Mouse (Mus musculus) G1E (cell line): ENCODE measurements at regions not wholly inside any gene's neighbourhood (a gene's known extent, or its start where the extent isn't known, plus 50 kb on each side); places are given as distances from the start of the nearest gene placed in this dataset.

ENCODE experiments used
- CTCF ChIP-seq: IDR thresholded peaks from 2 replicates; pipeline ENCODE4 v1.5.1; 2012; ENCODE audit warnings: low read depth, low read length, inconsistent platforms, mixed read lengths
- GATA1 ChIP-seq: IDR thresholded peaks from 2 replicates; pipeline ENCODE4 v1.6.1; 2012; ENCODE audit warnings: borderline replicate concordance, low read length, inconsistent platforms, mixed read lengths

DNA sequence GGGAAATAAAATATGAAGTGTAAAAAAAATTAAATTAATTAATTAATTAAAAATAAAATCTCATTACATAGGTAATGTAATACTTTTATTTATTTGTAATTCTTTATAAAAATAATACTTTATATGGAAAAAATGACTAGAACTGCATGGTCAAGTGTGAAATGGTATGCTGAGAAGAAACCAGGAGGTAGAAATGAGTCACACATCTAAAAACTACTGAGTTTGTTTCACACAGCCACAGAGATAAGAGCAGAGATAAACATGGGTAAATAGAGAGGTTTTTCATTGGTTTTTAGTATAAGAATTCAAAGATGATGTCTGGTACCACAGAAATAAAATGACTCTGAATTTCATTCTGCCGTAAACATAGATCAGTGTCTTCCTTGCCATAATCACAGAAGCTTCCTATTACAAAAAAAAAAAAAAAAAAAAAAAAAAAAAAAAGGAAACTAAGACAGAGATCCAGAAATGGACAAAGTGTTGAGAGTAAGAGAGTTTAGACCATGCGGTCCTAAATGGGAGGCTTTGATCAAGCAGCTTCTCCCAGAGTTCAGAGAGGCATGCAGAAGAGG is 1190.5 kb upstream of the Zeb2 start:
- TF ChIP-seq GATA1 (no peak), CTCF (no peak)
